Mouse (Mus musculus) cerebral cortex, adult 2 months (tissue): ENCODE measurements around the gene Hoxa4.

ENCODE experiments used
- WGBS: fragments of 180-500 bp; shearing (Covaris S2); methylation state at CpG from one replicate; pipeline ENCODE4 v1.1.7; 2018; 5-methylcytosine and 5-hydroxymethylcytosine counted together

Gene Hoxa4

DNA sequence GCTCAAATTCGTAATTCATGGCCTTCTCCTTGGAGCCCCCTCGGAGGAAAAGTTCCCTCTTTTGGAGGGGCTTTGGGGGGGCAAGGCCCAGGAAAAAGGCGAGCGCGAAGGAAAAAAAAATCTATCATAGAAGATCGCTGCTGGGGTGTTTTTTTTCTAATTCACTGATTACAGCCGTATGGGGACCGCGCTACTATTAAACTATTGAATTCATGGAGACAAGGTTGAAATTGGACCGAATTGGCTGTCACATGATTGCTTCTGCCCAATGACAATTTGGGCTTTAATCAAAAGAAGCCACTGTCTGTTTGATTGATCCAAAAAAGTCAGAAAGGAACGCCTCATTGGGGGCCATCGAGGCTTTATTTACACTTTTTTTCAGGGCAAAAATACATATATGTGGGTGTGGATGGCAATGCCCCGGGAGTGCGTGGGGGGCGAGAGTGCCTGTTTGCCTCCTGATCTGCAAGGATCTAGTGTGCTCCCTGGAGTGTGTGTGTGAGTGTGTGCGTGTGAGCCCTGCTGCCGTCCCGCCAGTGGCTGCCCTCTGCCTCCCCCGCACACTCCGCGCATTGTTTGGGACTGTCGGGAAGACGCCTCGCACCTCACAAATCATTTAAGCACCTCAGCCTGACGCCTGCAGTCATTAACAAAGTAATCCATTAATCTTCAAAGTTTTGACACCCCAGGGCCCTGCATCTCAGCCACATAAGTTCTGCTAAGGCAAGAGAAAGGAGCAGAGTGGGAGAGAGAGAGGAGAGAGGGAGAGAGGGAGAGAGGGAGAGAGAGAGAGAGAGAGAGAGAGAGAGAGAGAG, 26.7 kb downstream of the Hoxa4 start, which contains the start of gene Hoxa2:
TSS of gene Hoxa2 (minus strand) at position 206 of the 815 bp plus-strand sequence.
- WGBS = 2% methylated on average over 25 of the region's 25 CpGs

DNA sequence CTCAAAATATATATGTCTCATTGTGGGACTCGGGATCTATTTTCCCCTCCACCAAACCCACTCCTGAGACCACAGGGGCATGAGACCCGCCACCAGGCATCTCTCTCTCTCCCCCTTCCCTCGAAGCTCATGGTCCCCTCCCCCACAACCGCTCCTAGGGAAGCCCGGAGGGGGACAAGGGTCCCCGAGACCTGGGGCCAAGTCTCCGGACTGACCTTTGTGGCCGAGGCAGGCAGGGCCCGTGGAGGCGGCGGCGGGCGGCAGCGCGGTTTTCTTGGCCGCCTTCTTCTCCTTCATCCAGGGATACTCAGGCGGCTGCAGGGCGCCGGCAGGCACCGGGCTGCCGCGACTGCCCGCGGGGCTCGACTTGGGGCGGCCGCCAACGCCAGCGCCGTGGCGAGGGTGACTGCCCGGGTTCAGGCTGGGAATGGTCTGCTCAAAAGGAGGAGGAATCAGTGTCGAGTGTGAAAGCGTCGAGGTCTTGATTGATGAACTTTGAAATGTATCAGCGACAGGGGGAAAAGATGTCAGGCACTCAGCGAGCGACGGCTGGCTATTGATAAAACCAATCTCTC, 27.4 kb downstream of the Hoxa4 start:
- 2% methylated on average over 39 of the region's 39 CpGs for WGBS

DNA sequence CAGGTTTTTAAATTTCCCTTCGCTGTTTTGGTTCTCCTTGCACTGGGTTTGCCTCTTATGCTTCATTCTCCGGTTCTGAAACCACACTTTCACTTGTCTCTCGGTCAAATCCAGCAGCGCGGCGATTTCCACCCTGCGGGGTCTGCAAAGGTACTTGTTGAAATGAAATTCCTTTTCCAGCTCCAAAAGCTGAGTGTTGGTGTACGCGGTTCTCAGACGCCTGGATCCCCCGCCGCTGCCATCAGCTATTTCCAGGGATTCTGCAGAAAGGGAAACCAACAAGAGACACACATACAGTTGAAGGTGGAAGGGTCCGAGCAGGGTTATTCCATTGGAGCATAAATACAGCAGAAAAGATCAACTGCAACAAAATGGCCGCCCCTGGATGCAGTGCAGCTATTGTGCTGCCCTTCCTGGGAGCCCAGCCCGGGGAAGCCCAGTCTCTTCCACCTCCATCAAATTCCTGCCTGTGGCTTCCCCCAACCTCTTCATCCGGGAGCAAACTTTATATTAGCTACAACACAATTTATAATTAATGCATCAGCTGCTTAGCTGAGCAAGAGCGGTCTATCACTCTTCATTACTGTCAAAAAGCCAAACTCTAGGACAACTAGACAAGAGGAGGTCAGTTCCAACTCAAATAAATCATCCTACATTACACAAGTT, 28.1 kb downstream of the Hoxa4 start:
- WGBS = 4% methylated on average over 17 of the region's 17 CpGs

DNA sequence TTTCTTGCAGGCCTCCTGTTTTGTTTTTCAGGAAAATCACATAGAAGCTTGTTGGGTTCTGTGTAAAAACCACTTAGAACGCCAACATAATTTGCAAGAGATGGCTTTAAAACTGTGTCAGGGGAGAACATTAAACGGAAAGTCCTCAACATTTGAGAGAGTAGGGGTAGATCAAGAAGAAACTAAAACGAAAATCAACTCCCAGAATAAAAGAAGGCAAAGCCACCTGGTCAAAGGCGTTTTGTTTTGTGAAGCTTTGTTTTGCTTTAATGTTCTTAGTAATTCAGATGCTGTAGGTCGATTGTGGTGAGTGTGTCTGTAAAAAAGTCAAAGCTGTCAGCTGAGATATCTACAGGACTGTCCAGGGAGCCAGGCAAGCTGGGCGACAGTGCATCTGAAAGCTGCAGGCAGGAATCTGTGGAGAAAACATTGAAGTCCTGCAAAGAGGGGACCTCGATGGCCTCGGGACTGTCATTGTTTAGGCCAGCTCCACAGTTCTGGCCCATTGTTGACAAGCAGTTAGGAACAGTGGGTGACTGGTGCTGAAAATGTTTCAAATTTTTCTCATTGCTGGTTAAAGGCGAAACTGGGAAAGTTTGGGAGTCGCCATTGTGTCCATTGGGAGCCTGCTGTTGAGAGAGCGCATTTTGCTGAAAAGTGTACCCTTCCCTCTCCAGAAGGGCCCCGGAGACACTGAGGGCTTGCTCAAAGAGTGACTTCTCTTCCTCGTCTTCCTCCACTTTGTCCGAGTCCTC, 28.8 kb downstream of the Hoxa4 start:
- WGBS = 5% methylated on average over 14 of the region's 14 CpGs

DNA sequence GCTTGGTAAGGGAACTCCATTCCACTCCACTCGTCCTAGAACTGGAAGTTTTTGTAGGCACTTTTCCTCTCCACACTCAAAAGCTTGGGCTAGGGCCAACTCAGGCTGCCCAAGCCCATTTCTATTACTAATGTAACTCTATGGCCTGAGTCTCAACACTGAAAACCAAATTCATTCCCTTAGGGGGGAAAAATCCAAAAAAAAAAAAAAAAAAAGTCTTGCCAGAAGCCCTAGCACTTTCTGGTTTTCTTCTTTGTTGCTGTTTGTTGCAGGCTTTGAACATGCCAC, 29.5 kb downstream of the Hoxa4 start:
- 7% methylated on average over 1 of the region's 1 CpGs for whole genome bisulfite sequencing

DNA sequence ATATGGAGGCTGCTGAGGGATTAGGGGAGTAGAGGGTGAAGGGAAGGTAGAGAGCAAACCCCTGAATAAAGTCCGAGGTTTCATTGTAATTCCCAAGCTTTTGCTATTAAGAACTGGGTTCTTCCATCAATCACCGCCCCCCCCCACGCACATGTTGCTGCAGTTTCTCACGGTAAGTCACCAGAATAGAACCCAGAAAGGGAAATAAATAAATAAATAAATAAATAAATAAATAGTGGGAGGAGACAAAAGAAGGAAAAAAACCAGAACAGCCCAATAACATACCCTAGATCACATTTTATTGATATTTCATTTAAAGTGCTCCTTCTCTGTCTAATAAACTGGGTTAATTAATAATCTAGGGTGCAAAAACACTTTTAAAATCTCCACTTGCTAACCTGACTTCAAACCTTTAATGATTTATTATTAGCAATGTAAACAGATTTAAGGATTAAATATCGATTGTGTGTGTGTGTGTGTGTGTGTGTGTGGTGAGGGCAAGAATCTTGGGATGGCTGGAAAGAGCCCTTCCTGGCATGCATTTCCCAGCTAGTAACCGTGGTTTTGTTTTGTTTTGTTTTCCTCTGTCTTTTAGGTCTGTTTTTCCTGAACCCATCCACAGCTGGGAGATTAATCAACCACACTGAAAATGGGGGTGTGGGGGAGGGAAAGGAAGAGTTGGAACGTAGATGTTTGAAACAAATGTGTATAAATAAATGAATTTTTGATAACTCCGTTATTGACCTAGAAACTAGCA, 30.0 kb downstream of the Hoxa4 start:
- 3% methylated on average over 8 of the region's 8 CpGs for WGBS

DNA sequence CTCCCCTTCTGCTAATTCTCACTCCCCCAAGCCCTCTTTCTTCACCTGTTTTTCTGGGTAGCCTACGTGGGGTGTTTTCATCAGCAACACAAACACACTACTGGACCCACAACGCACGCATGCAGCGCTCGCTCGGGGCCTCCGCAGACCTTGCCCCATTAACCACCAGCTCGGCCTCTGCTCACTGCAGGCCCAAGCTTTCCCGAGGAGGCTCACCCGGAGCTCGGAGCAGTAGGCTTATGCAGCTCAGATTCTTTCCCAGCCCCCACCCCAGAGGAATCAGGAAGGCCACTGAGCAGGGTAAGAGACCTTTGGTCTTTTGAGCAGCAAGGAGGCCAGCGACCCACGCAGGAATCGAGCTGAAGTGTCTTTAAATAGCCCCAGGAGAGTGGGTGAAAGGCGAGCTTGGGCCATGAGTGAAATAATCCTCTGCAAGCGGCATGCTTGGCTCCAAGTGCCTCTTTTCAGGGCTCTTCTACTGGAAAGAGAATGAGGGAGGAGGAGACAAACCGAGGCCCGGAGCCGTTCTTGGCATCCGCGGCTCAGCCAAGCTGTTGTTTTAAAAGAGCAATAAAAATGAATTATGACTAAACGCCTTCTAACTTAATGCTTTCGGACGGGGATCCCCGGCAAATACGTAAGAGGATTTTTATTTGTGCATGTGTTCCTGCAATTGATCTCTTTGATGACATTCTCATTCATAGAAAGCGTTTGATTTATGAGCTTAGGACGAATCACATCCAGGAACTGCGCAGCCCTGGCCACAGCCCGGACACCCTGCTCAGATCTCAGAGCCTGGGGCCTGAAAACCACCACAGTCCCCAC, 30.8 kb downstream of the Hoxa4 start:
- 7% methylated on average over 30 of the region's 30 CpGs for WGBS

DNA sequence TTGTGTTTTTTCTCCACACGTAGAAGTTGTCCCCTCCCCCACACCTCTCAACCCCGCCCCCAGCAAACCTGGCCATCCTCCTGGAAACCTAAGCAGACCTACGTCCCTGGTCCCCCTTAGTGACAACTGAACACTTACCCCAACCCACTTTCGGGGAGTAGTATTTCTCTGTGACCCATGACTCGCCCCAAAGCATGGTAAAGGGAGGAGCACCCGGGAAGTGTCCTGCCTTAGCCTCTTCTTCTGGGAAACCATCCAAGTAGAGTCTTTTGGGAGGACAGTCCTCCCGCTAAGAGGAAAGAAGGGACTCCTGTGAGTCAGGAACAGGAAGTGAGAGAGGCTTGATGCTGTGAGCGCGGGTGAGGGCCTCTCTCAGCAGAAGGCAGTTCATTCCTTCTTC, 31.6 kb downstream of the Hoxa4 start:
- WGBS = 5% methylated on average over 9 of the region's 9 CpGs

DNA sequence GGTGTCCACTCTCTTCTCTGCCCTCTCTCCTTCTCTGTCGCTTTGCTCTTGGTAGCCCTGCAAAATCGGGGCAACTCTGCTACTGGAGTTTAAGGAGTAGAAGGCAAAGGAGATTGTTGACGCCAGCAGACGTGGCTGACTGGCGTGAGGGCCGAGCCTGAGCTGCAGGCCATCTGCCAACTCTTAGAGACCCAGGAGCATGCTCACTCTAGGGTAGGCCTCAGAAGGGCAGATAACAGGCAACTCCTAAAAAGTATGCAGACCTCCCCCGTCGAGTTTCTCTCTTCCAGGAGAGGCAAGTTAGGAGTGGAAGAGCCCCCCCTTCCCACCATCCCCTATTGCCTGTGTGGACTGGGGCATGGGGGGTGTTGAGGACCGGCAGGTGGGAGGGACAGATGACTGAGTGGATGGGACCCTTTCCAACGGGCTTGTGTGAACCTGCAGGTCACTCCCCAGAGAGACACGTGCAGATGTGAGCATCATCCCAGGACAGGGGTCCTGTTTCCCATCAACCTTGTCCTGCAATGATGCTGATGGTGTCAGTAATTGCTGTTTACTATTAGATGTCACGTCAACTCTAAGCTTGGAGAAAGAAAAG, 32.3 kb downstream of the Hoxa4 start:
- 5% methylated on average over 12 of the region's 12 CpGs for WGBS

DNA sequence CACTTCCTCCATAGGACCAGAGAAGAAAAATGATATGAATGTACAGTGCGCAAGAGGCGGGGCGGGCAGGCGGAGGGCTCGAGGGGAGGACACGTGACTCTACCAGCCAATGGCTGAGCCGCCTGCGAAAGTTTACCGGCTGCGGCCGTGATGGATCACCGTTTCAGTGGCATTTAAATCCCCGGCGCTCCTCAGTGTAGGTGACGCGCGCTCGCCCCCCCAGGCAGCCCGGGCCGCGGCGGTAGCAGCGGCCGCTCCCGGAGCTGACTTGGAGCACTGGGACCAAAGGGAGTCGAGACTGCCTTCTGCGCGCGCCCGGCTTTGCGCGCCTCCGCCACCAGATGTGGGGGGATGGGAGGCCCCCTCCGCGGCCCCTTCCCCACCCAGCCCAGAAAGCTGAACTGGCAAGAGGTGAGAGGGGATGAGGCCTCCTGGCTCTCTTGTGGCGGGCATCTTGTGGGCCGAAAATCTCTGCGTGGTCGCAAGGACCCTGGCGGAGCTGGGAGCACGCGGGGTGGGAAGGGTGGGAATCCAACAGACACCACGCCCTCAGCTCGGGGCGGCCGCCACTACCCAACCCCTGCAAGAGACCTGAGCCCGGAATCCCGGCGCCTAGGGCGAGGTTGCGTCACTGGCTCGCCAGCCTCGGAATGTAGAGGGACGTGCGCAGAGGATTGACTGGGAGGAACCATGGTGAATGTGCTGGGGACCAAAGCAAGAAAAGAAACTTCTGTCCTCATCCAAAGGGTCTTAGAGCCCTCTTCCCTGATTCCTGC, 33.1 kb downstream of the Hoxa4 start, which contains the start of gene Hoxa1:
TSS of gene Hoxa1 (minus strand) at position 42 of the 776 bp plus-strand sequence.
- WGBS = under 1% methylated on average over 54 of the region's 55 CpGs

DNA sequence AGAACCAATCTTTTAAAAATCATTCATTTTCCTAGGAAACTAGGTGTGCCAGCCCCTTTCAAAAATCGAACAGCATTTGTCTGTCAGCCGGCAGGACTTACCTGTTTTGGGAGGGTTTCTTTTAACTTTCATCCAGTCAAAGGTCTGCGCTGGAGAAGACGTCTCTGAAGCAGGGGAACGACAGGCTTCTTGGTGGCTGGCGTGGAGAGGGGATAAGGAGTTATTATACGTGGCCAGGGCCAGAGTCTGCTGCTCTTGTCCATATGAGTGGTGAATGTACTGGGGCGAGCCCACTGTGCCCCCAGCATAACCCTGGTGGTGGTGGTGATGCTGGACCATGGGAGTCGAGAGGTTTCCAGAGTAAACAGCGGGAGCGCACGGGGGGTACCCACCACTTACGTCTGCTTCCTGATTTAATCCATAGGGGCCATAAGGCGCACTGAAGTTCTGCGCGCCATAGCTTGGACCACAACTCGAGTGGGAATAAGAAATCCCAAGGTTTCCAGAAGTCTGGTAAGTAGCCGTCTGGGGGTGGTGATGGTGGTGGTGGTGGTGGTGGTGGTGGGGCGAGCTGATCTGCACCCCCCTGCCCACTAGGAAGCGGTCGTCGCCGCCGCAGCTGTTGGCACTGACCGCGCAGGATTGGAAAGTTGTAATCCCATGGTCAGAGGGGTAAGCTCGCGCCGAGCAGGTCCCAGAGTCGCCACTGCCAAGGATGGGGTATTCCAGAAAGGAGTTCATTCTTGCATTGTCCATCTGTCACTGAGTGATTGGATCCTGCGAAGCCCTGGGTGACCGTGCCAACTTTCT, 33.9 kb downstream of the Hoxa4 start:
- WGBS = 4% methylated on average over 32 of the region's 32 CpGs

DNA sequence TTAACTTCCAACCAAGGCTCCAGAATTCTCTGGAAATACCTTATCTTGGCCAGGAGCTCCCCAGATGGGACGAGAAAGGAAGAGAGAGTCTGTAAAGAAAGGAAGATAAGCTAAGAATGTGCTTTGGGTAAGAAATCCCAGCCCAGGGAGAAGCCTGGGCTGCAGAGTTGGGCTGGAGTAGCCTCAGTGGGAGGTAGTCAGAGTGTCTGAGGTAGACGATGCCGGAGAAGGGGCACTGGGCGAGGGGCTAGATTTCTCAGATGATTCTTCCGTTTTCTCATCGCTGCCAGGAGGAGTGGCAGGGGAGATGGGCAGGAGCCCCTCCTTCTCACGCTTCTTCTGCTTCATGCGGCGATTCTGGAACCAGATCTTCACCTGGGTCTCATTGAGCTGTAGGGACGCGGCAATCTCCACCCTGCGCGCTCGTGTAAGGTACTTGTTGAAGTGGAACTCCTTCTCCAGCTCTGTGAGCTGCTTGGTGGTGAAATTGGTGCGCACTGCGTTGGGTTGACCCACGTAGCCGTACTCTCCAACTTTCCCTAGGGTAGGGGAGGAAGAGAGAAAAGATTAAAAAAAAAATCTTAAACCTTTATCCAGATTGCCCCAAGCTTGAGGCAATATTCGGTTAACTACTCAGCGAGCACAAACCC, 34.9 kb downstream of the Hoxa4 start:
- 3% methylated on average over 20 of the region's 20 CpGs for WGBS

DNA sequence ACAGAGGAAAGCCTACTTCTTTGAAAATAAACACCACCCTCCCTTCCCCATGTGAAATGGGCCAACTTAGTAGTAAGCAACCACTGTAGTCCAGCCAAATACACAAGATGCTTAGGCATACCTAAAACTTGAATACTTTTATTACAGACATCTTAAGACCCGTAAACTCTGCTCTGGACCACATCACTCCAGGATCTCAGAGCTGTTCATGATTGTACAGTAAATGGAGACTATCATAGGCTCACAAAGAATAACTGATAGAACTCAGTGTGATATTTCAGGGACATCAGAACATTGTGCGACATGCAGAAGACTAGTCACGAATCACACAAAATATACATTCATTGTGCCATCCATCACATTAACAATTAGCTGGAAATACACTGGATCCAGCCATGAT, 36.1 kb downstream of the Hoxa4 start:
- 41% methylated on average over 3 of the region's 3 CpGs for WGBS

DNA sequence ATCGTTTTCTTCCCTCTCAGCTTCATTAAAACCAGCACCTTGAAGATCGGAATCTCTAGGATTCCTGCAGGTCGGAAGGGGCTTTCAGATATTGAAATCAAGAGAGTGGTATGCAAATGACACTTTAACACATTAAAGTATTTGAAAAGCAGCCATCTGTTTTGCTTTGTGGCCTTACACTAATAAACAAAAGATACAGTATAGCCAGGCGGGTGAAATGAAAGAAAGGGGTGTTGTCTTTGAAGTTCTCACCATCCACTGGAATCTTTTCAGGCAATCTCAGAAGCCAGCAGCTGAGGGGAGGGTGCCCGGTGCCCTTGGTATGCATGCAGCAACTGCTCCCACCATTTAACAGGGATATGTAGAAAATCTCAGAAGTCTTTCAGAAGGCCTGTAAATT, 37.5 kb downstream of the Hoxa4 start:
- whole genome bisulfite sequencing = 30% methylated on average over 5 of the region's 5 CpGs

DNA sequence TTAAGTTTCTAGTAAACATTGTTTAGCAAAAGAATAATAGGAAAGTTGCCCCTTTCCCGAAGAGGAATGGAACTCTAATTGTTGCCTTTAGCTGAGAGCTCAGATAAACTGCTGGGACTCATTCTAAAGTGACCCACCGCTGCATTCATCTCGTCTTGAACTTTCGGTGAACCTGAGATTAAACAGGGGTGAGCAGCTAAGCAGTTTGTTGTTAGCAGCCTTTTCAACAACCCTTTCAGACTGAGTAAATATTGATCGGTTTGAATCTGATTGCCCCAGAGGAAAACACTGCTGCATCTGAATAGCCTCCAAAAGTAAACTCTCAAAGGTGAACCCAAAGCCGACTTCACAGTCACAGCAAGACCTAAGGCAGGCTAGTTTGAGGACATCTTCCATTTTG, 38.3 kb downstream of the Hoxa4 start:
- 4% methylated on average over 6 of the region's 6 CpGs for WGBS

DNA sequence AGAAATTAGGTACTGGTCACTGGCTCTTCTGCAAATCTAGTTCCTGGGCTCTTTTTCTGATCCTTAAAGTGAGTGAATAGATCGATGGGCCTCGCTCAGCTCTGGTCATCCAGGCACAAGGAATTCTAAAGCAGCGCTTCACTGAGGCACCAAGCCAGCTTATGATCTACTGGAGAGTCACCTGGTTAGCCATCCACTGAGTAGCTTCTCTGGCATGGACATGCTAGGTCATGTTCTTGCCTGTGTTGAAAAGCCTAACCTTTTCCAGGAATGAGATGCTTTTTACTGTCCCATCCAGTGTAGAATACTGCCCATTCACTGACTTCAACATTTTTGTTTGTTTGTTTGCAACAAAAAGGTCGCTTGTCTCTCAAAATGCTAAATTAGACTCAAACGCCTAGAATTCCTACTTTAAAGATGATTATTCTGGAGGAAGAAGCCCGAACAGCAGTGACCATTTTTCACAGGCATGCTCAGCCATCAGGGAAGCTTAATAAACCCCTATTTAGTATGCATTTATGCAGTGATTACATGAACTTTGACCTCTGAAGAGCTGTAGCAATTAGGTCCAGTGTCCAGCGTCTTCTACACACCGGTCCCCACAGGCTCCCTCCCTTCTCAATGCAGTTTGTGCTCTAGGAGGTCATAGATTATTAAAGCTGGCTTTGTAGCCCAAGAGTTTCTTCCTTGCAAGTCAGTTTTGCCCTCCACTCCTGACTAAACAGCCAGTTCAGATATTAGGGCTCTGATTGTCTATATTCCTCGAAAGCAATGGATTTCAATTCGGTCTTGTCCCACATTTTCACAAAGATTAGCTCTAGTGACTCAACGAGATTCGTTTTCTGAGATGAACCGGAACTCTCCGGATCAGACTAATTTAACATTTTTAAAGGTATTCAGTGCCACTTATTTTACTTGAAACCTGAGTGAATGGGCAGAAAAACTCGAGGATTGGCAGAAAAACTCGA, 39.0 kb downstream of the Hoxa4 start:
- 10% methylated on average over 16 of the region's 16 CpGs for WGBS

DNA sequence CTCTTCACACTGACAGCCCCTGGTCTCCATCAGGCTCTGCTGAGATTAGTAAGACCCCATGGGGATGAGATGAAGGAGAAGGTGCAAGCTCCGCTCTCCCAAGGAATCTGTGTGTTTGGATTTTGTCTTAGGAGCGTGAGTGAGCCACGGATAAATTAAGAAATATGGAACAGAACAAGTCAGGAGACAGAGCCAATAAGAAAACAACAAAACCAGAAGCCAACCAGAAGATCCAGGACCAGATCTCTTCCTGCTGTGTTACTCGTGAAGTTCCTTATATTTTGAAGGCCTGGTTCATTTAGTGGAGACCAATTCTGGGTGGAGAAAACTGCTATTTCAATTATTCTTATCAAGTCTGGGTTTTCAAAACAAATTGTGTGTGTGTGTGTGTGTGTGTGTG, 40.0 kb downstream of the Hoxa4 start:
- WGBS = 16% methylated on average over 4 of the region's 4 CpGs
